Mouse (Mus musculus): Measurements from ENCODE around the gene Igfbpl1. TPM values are rescaled to one million over a fixed set of nuclear protein-coding genes. Genes with fewer than 3 reads are reported as not detected.

Gene Igfbpl1
- total and polyA plus RNA-seq, 3 experiments, result not detected

DNA sequence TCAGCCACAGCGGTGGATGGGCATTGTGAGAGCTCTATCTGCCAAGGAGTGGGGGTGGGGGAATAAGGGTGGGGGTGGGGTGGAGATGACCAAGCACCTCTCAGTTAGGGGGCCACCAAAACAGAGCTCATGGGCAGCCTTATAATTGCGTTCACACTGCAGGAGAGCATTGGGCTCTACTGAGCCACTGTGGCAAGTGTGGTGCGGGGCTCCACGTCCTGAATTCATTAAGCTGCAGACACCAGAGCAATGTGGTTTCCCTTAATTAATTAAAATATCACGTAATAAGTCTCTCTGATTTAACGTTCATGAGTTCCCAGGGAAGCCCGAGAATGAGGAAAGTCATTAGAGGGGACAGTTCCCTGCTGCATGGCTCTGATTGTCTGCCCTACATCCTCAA lies 18.7 kb downstream of the Igfbpl1 start:
- H3K27ac ChIP-seq (ENCODE audit: control insufficient read depth, low read depth, low read length), result no peak overlapping the region
- H3K9ac ChIP-seq (ENCODE audit: control insufficient read depth, low read depth, low read length, poor library complexity, severe bottlenecking), result no peak overlapping the region
- no peaks in the 10 kb centered on the region for H3K79me2 ChIP-seq (ENCODE audit: control insufficient read depth, insufficient read depth, low read length, poor library complexity)
- H3K36me3 ChIP-seq (ENCODE audit: control insufficient read depth in 1 of 2, insufficient read depth in 2 of 2, low read length in 2 of 2), result no peaks in the 10 kb centered on the region
- H3K4me1 ChIP-seq (ENCODE audit: control insufficient read depth in 1 of 2, insufficient read depth in 2 of 2, low read length in 2 of 2), result no peaks in the 10 kb centered on the region
- no peak for TF ChIP-seq TAL1 (IDR thresholded peaks at IDR 0.05; ENCODE audit: low read length)
- no peak for TF ChIP-seq ZNF384 (IDR thresholded peaks at IDR 0.05; ENCODE audit: low read depth, low read length)
- no peak for TF ChIP-seq ZMIZ1 (IDR thresholded peaks at IDR 0.05; ENCODE audit: low read depth, low read length)
- TF ChIP-seq CHD2 (IDR thresholded peaks at IDR 0.05; ENCODE audit: low read length), result no peak
- TF ChIP-seq TBP (IDR thresholded peaks at IDR 0.05; ENCODE audit: low read depth, low read length), result no peak
- TF ChIP-seq ELF1 (IDR thresholded peaks at IDR 0.05; ENCODE audit: low read depth, low read length), result no peak
- no peak for TF ChIP-seq MAX (IDR thresholded peaks at IDR 0.05; ENCODE audit: low read length)
- no peak for TF ChIP-seq CTCF (IDR thresholded peaks at IDR 0.05 in 2 of 3, conservative IDR thresholded peaks at IDR 0.05 in 1 of 3; ENCODE audit: control insufficient read depth in 1 of 3, insufficient read depth in 1 of 3, low read depth in 2 of 3, low read length in 3 of 3, poor library complexity in 1 of 3, severe bottlenecking in 1 of 3)
- no peak for TF ChIP-seq USF2 (IDR thresholded peaks at IDR 0.05; ENCODE audit: borderline replicate concordance in 1 of 2, insufficient read depth in 1 of 2, low read depth in 1 of 2, low read length in 2 of 2)
- TF ChIP-seq POLR2AphosphoS5 (IDR thresholded peaks at IDR 0.05; ENCODE audit: borderline replicate concordance, low read depth, low read length), result no peak
- no peak for TF ChIP-seq MXI1 (IDR thresholded peaks at IDR 0.05; ENCODE audit: low read depth, low read length)
- DNase-seq (ENCODE audit: low read depth, low spot score), result no peak
- H3K4me3 ChIP-seq (ENCODE audit: control insufficient read depth in 1 of 2, insufficient read depth in 1 of 2, low read depth in 2 of 2, low read length in 2 of 2), result no peak overlapping the region
- H3K27me3 ChIP-seq (ENCODE audit: control insufficient read depth in 1 of 2, insufficient read depth in 2 of 2, low read length in 2 of 2), result peaks cover 0 to 18% of the 10 kb centered on the region in 2 experiments
- no peaks in the 10 kb centered on the region for H3K9me3 ChIP-seq (replicated peaks; ENCODE audit: insufficient read depth, low read length)

DNA sequence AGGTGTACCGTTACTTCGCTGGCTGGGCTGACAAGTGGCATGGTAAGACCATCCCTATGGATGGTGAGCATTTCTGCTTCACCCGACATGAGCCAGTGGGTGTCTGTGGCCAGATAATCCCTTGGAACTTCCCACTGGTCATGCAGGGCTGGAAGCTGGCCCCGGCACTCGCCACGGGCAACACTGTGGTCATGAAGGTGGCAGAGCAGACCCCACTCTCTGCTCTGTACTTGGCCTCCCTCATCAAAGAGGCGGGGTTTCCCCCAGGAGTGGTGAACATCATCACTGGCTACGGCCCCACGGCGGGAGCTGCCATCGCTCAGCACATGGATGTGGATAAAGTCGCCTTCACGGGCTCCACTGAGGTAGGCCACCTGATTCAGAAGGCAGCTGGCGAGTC lies 23.8 kb downstream of the Igfbpl1 start:
- H3K27me3 ChIP-seq (ENCODE audit: control insufficient read depth in 1 of 2, insufficient read depth in 2 of 2, low read length in 2 of 2), result peaks cover 0 to 4% of the 10 kb centered on the region in 2 experiments; a peak in 2 of 4 replicates
- no peak overlapping the region for H3K9ac ChIP-seq (ENCODE audit: control insufficient read depth, low read depth, low read length, poor library complexity, severe bottlenecking)
- H3K9me3 ChIP-seq (replicated peaks; ENCODE audit: insufficient read depth, low read length), result no peaks in the 10 kb centered on the region
- no peak overlapping the region for H3K4me3 ChIP-seq (ENCODE audit: control insufficient read depth in 1 of 2, insufficient read depth in 1 of 2, low read depth in 2 of 2, low read length in 2 of 2)
- peaks cover 0 to 13% of the 10 kb centered on the region in 2 experiments; a peak in 1 of 4 replicates for H3K4me1 ChIP-seq (ENCODE audit: control insufficient read depth in 1 of 2, insufficient read depth in 2 of 2, low read length in 2 of 2)
- TF ChIP-seq TBP (IDR thresholded peaks at IDR 0.05; ENCODE audit: low read depth, low read length), result no peak
- TF ChIP-seq MXI1 (IDR thresholded peaks at IDR 0.05; ENCODE audit: low read depth, low read length), result no peak
- TF ChIP-seq POLR2AphosphoS2 (IDR thresholded peaks at IDR 0.05; ENCODE audit: low read length), result no peak
- TF ChIP-seq USF2 (IDR thresholded peaks at IDR 0.05; ENCODE audit: borderline replicate concordance in 1 of 2, insufficient read depth in 1 of 2, low read depth in 1 of 2, low read length in 2 of 2), result no peak
- TF ChIP-seq ELF1 (IDR thresholded peaks at IDR 0.05; ENCODE audit: low read depth, low read length), result no peak
- TF ChIP-seq JUND (IDR thresholded peaks at IDR 0.05; ENCODE audit: low read depth, low read length), result no peak
- no peak for TF ChIP-seq MAFK (IDR thresholded peaks at IDR 0.05; ENCODE audit: borderline replicate concordance, low read depth, low read length)
- no peak overlapping the region for H3K27ac ChIP-seq (ENCODE audit: control insufficient read depth, low read depth, low read length)
- H3K79me2 ChIP-seq (ENCODE audit: control insufficient read depth, insufficient read depth, low read length, poor library complexity), result no peaks in the 10 kb centered on the region
- no peak for DNase-seq (ENCODE audit: low read depth, low spot score)
- no peaks in the 10 kb centered on the region for H3K36me3 ChIP-seq (ENCODE audit: control insufficient read depth in 1 of 2, insufficient read depth in 2 of 2, low read length in 2 of 2)

All from MEL (cell line).